Mouse (Mus musculus) megakaryocyte-erythroid progenitor cell, adult 5-6 weeks (primary cell): Measurements from ENCODE around the gene Fv1. TPM values are rescaled to one million over a fixed set of nuclear protein-coding genes. Genes with fewer than 3 reads are reported as not detected.
"Not testable (repeated sequence)": the region's sequence is repeated elsewhere in the genome, so short reads cannot be mapped to it uniquely, and the experiment has no call there.

Experiments used
- ATAC-seq: replicated peaks from 2 replicates; pipeline ENCODE4 v1.8.0; 2016; ENCODE audit warnings: mild to moderate bottlenecking, inconsistent platforms; ENCODE audit not compliant: severe bottlenecking, poor library complexity, low FRiP score, low TSS enrichment
- total RNA-seq, 2 experiments: library from RNA; stranded (forward) in 1 of 2; stranded (reverse) in 1 of 2; fragments of 200-1000, 215-1000 nt in 1 of 2; fragments of >200 nt in 1 of 2; fragmentation: Nextera tagmentation in 1 of 2; gene quantifications; 2 replicates each; pipeline ENCODE4 v1.2.3; 2014 to 2017

The Fv1 gene
- total RNA-seq (2014; fragmentation: Nextera tagmentation) (6.2 and 12.6 TPM in 2 replicates), total RNA-seq (2017) (10.4 and 21.7 TPM in 2 replicates)

- ATAC-seq, result peak; percentile 91
These were observed at the start of gene Fv1, which contains the start of gene Miip for GRCm38 (mm10) chr4:147868450-147869031. Gene Fv1, plus strand, starts transcription at chr4:147868979. Gene Miip, minus strand, starts transcription at chr4:147868816.

- ATAC-seq, result not testable (repeated sequence)
These were observed 49.1 kb upstream of the Fv1 start for GRCm38 (mm10) chr4:147819659-147820058.

GRCm38 (mm10) chr4:147821414-147821813 is 47.4 kb upstream of the Fv1 start:
- ATAC-seq, result not testable (repeated sequence)

- ATAC-seq, result no peak
These were observed 44.4 kb upstream of the Fv1 start for GRCm38 (mm10) chr4:147824389-147824788.

- not testable (repeated sequence) for ATAC-seq
These were observed 29.5 kb upstream of the Fv1 start for GRCm38 (mm10) chr4:147839282-147839681.

GRCm38 (mm10) chr4:147842871-147843270 is 25.9 kb upstream of the Fv1 start:
- no peak for ATAC-seq

- peak; percentile 90 for ATAC-seq
These were observed 20.9 kb upstream of the Fv1 start, which contains the start of gene Zfp933 for GRCm38 (mm10) chr4:147847614-147848583. Gene Zfp933, minus strand, starts transcription at chr4:147848366.

- peak; percentile 63 for ATAC-seq
These were observed 20.2 kb upstream of the Fv1 start for GRCm38 (mm10) chr4:147848584-147848991.

- no peak for ATAC-seq
These were observed 18.0 kb upstream of the Fv1 start for GRCm38 (mm10) chr4:147850776-147851175.

- no peak for ATAC-seq
These were observed 6.7 kb upstream of the Fv1 start for GRCm38 (mm10) chr4:147862051-147862450.

GRCm38 (mm10) chr4:147865651-147866050 is 3.1 kb upstream of the Fv1 start:
- ATAC-seq, result no peak

GRCm38 (mm10) chr4:147866056-147866455 is 2.7 kb upstream of the Fv1 start:
- ATAC-seq, result no peak

GRCm38 (mm10) chr4:147866793-147867192 is 2.0 kb upstream of the Fv1 start:
- ATAC-seq, result not testable (repeated sequence)

- no peak for ATAC-seq
These were observed 973 bp upstream of the Fv1 start for GRCm38 (mm10) chr4:147867563-147868449.

- ATAC-seq, result 0 out of 2 replicates have a peak, but pooled peaks have one; percentile 8
These were observed 459 bp downstream of the Fv1 start for GRCm38 (mm10) chr4:147869238-147869637.

- ATAC-seq, result peak; percentile 57; the same call in 1 of the 2 replicates
These were observed 7.2 kb downstream of the Fv1 start for GRCm38 (mm10) chr4:147875852-147876575.

GRCm38 (mm10) chr4:147878537-147878936 is 9.8 kb downstream of the Fv1 start:
- no peak for ATAC-seq

- ATAC-seq, result no peak
These were observed 10.7 kb downstream of the Fv1 start for GRCm38 (mm10) chr4:147879456-147879855.

GRCm38 (mm10) chr4:147879865-147880264 is 11.1 kb downstream of the Fv1 start:
- no peak for ATAC-seq
